Mouse (Mus musculus) fat pad, adult 2 months (tissue): ENCODE measurements around the gene Bves.
"Not testable (repeated sequence)": the region's sequence is repeated elsewhere in the genome, so short reads cannot be mapped to it uniquely, and the experiment has no call there.

Experiments used
- DNase-seq: peaks from one replicate; pipeline ENCODE4 v3.0.0-alpha.2; 2011; ENCODE audit warnings: low read depth, low spot score; ENCODE audit errors: extremely low read depth

Gene Bves

DNA sequence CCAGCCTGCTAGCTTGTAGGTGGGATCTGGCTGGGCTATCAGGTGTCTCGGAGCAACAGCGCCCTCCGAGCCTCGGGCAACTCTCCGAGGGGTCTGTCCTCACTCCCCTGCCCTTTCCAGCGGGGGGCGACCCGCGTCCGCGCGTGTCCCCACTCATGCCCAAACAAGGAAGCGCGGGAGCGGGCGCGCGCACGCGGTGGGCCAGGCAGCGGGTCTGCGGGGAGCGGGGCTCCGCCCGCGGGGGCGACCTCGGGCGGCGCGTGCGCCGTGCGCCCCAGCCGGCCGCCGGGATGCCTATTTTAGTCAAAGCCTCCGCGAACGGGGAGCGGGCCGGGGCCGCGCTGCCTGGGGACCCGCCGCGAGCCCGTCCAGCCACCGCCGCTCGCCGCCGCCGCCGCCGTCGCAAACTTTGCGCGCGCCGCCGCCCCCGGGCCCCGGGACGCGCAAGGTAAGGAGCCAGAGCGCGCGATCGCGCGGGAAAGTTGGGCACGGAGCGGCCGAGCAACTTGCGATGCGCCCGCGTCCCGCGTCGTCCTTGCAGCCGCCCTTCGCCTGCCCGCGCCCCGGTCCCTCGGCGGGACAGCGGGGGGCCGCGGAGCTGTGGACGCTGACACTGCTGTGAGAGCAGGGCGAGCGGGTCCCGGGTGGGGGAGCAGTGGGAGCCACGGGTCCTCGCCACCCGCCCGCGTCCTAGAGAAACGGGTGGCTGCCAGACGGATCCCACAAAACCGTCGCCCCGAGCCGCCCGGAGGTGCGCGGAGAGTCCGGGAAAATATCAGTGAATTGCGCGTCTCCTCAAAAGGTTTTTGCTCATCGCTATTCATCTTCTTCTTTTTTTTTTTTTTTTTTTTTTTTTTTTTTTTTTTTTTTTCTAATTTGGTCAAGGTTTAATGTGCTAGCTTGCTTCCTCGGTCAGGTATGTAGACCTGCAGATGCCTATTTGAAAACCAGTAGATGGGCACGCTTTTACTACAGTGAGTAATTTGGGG lies at the start of gene Bves:
Bves (plus strand) TSS at position 339 of the 989 bp plus-strand sequence.
- DNase-seq, result no peak

- DNase-seq, result no peak
These were observed 47.2 kb upstream of the Bves start for GRCm38 (mm10) chr10:45288351-45288750.

DNA sequence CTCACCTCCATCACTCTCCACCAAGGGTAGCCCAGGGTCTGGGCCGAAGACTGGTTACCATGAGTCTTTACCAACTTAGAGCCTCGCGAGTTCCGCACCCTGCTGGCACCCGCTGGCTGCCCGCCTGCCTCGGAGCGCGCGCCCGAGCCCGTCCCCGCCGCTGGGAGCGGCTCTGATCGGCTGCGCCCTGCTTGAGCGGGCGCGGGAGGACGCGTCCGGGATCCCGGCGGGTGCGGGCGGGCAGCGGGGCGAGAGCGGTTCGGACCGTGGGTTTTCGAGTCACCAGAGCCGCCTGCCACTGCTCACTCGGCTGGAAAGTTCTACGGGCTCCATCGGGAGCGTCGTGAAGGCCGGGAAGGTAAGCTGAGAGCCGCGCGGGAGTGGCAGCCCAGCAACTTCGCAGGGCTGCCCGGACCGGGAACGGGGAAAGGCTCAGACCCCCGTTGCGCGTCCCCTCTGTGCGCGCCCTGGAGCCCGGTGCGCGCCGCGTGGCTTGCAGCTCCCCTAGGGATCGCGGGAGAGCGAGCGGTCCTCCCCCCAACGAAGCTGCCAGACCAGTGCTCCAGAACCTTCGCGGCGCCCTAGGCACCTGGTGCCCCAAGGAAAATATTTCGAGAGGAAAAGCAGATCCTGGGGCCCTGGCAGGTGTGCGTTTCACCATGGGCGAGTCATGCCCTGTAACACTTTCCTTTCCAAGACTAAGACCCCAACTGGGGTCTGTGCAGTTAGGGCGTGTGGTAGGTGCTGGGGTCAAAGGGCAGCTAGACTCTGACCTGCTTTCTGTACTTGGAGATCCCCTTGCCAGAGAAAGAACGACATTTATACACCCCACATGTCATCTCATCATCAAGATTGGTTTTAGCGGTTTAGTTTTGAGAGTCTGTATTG lies 46.1 kb upstream of the Bves start:
- no peak for DNase-seq

DNA sequence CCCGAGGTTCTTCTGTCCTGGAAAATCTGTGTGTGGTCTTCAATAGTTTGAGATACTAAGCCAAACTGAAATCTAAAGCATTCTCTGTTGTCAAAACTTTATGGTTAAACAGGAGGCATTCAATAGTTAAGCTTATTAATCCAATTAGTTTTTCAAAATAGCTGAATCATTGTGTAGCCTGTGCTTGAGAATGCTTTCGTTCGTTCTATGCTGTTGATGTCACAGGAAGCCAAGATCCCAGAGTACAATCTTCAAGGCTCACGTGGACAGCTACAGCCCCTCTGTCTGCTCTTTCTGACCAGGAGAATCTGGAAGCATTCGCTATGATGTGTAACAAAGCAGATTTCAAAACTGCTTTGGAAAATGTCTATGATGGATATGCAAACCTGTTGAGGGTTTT lies 45.0 kb upstream of the Bves start:
- DNase-seq, result no peak

DNA sequence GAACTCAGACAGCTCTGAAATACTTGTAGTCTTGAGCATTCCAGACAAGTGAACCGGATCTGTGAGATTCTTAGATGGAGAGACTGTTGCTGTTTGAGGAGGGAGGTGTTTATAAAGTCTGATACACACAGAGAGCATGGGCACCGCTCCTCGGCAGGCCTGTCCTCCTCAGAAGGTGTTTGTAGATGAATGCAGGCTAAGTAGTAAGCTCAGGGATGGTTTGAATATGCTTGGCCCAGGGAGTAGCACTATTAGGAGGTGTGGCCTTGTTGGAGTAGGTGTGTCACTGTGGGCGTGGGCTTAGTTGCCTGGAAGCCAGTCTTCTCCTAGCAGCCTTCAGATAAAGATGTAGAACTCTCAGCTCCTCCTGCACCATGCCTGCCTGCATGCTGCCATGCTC lies 43.4 kb upstream of the Bves start:
- not testable (repeated sequence) for DNase-seq

DNA sequence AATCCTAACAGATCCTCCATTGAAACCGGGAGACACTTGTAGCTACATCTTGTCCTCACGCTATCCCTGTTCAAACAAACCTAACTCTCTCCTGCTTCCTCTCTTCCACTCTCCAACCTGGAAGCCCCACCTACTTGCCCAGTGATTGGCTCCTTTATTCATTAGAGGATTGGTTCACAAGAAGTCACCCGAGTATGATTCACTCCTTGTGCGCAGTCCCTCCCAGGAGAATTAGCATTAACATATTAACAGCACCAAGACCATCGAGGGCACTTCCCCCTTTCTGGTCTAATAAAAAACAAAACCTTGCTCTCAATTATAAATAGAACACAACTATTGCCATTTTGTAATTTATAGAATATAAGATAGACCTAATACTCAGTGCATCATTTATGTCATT lies 40.5 kb upstream of the Bves start:
- DNase-seq, result no peak

DNA sequence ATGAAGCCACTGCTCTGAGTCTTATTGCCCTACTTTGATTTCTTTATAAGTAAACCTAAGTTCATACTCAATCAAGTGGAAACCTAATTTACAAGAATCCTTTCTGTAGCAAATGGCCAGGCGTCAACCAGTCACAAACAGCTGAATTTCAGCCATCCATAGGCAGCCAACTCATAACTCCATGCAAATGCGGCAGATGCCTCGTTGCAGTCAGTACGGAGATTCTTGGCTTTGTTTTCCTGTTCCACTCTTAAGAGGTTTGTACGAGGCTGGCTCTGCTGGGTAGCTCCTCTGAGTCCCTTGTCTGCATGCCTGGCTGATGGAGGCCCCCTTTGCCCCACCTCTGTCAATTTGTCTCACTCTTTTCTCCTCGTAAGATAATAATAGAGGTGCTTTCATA lies 37.1 kb upstream of the Bves start:
- no peak for DNase-seq

GRCm38 (mm10) chr10:45299509-45299908 lies 36.1 kb upstream of the Bves start:
- no peak for DNase-seq

- DNase-seq, result no peak
These were observed 32.1 kb upstream of the Bves start for GRCm38 (mm10) chr10:45303315-45304036.

GRCm38 (mm10) chr10:45305173-45305572 lies 30.4 kb upstream of the Bves start:
- no peak for DNase-seq

- DNase-seq, result no peak
These were observed 24.4 kb upstream of the Bves start for GRCm38 (mm10) chr10:45311129-45311528.

- DNase-seq, result no peak
These were observed 23.9 kb upstream of the Bves start for GRCm38 (mm10) chr10:45311624-45312023.

GRCm38 (mm10) chr10:45314865-45315264 lies 20.7 kb upstream of the Bves start:
- no peak for DNase-seq

DNA sequence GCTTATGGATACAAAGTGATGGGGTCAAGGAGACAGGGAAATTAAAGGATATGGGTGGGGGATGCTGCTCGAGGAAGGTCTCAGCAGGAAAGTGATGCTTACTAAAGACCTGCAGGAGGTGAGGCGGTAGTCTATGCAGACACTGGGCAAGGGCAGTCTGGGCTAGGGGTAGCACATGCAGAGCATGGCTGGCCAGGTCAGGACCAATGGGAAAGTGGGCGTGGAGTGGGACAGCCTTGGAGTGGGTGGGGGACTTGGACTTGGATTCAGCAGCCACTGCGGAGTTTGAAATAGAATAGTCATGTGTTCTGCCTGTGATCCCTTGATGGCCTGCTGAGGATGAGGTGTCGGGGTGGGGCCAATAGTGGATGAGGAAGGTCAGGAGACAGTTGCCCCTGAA lies 16.6 kb upstream of the Bves start:
- no peak for DNase-seq

- no peak for DNase-seq
These were observed 15.3 kb upstream of the Bves start for GRCm38 (mm10) chr10:45320296-45320695.

DNA sequence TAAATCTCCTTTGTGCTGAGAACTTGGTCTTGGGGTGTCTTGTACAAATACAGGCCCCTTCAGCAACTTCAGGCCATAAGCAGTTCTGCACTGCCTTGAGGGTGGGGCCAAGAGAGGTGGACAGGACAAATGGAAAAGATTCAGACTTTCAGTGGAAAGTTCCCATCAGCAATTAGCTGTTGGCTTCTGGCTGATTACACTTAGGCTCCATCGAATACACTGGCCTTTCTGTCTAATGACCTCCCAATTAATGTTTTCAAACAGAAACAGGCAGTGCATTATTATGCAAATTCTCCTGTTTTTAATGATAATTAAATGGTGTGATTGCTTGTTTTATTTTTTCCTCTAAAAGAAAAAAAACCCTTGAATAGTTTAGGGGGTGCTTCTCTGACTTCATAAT lies 11.4 kb upstream of the Bves start:
- DNase-seq, result no peak

DNA sequence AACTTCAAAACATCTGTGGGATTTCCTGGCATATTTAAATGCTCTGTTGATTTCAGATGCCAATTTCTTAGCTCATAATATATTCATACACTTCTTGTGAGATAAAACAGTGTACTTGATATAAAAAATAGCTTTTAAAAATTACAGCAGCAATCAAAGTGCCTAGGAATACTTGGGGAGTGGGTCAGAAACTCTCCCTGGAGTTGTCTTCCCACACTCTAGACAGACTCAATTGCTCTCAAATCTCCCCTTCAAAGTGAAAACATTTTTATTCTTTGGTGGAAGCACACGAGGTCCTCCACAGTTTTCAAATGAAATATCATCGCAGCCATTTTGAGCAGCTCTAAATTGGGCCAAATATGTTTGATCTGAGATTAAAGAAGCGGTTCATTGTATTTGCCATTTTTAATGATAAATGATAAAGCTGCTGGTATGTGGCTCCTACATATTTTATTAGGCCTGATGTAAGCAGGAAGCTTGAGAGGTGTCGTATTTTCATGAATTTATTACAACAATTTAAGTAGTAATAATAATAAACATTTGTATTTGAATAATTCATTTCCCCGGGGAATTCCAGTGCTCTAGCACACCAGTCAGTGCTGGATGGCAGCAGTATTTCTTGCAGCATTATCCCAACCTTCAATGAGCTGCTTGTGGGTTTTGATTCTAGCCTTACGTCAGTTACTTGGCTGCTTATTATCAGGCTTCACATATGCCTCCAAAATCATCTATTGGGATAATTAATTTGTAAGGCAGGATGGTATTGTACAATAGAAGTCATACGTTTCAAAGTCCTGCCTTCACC lies 7.2 kb upstream of the Bves start:
- DNase-seq, result no peak

DNA sequence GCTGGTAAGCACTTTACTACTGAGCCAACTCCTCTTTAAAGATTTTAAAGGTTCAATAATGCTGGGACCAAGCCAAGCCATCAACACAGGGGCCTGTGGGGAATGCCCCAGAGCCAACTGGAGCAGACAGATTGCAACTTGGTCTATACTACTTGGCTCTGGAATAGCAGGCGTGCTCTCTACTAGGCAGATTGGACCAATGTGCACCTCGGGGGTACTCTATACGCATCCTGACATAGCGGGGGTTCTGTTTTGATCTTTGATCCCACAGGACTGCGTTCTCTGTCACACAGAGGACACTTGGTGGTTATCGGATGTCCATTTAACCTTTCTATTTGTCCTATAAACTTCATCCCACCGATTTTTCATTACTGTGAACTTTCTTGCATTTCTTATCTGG lies 647 bp upstream of the Bves start:
- DNase-seq, result no peak

GRCm38 (mm10) chr10:45339106-45339505 lies 3.5 kb downstream of the Bves start:
- DNase-seq, result no peak

DNA sequence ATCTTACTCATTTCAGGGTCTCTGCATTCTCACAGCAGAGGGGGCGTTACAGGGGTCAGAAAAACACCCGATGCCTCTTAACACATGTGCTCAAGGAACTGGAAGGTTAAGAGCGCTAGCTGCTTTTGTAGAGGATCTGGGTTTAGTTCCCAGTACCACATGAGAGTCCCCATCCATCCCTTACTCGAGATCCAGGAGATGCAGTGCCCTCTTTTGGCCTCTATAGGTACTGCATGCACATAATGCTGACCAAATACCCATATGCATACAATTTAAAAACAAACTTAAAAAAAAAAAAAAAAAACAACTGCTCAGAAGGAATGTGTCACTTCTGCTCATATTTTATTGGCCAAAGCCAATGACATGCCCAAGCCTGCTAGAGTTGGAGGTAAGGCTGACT lies 8.8 kb downstream of the Bves start:
- no peak for DNase-seq
